Mouse (Mus musculus) CD4-positive helper T cell, adult 2 months (primary cell): ENCODE results near the gene Dgki.

ENCODE experiments used
- DNase-seq: peaks from one replicate; pipeline ENCODE4 v3.0.0-alpha.2; 2012; ENCODE audit warnings: low read depth, missing footprints, low spot score

Gene Dgki

DNA sequence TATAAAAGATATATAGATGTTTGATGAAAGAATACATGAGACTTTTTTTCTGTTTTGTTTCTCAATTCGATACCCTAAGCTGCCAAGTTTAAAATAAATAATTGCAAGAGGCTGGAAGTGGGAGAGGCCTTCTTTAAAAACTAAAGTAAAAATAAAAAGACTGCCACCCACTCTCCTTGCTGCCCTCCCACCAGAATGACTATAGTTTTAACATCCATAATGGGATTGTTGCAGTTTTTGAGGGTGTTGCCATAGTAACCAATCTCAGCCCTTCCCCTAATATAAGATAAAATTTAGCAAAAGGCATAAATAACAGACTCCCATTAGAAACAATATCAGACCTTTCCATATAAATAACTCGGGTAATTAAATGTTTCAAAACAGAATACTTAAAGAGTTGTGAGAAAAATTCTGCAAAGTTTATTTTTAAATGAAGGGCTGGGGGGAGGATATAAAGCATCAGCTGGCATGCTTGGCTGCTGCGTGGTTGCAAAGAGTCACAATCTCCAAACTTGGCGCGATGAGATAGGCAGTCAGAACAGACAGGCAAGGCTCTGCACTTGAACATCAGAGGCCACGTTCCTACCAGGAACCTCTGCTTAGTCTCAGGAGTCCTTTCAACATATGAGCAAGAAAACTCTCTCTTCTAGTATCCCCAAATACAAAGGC lies 57.8 kb downstream of the Dgki start:
- no peak for DNase-seq

DNA sequence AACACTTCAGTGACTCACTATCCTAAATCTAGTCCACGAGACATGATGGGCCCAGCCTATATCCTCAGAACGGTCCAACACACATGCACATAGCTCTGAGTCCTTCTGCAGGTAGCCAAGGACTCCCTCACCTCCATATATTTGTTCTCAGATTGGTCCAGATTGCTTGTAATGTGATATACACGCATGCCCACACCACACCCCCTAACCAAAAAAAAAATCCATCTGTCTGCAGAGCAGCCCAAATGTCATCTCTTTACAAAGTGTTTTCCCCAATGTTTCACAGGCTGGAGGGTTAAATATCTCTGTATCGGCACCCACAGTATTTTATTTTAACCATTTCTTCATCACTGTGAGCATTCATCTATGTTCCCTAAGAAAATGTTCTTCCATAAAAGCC lies 58.5 kb downstream of the Dgki start:
- DNase-seq, result no peak

DNA sequence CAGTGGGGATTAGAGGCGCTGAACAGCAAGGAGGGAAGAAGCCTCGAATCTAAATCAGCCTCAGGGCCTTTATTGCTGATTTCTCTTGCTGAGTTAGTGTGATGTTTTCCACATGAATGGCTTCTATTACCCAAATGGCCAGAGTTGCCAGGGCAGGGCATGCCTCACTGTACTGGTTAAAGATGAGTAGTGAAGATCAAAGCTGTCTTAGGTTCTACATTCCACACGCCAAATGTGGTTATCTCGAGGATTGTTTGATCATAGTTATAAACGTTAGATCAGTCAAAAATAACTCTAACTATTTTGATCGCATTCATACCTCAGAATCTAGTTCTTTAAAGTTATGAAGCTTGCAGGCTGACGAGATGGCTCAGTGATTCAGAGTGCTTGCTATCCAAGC lies 59.8 kb downstream of the Dgki start:
- no peak for DNase-seq

DNA sequence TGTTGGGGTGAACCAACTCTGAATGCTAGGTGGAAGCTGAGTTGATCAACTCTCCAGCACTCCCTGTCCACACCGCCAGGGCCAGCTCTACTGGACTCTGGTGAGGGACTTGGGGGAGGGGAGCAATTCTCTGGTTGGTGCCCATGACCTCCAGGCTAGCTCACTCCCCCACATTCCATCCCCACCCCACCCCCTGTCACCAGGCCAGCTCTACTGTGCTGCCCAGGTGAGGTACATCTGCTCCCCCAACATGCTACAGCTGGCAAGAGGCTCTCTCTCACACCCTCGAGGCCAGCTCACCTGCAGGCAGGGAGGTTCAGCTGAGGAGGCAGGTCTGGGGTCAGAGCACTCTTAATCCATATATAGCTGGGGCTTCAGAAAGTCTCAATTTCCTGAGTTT lies 63.1 kb downstream of the Dgki start:
- no peak for DNase-seq

DNA sequence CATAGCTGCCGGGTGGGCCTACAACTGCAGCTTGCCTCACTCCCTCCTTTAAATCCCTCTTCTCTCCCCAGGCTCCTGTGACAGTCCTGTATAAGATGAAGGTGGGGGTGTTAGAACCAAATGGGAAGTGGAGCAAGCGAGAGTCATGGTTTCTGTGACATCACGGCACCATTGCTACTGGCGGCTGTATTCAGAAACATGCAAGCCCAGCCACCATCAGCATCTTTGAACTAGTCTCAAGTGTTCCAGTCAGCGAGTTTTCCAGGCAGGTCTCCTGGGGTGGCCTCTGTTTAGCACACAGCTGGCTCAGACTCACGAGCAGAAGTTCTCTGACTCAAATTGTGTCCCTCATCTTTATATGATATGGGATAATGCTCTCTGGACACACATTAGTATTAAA lies 68.8 kb downstream of the Dgki start:
- no peak for DNase-seq

DNA sequence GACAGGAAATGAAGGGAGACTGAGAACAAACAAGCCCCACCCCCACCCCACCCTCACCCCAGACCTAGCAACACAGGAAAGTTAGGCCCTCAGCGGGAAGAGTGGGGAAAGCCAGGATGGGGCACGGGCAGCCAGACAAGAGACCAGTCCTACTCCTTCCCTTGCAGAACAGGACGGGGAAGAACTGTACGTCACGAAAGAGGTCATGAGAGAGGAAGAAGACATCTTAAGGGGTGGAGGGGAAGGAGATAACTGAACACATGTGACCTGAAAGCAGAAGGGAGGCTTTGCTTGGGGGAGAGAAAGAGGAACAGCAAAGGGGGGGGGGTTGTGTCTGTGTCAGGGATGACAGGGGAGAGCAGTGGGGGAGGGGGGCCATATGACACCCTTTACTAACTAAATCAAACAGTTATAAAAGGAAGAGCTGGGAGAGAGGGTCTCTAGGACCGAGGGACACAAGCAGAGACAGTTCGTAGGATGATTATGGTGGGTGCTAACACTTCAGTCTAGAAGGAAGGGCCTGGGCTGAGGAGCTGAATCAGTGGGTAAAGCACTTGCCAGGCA lies 77.0 kb downstream of the Dgki start:
- no peak for DNase-seq

DNA sequence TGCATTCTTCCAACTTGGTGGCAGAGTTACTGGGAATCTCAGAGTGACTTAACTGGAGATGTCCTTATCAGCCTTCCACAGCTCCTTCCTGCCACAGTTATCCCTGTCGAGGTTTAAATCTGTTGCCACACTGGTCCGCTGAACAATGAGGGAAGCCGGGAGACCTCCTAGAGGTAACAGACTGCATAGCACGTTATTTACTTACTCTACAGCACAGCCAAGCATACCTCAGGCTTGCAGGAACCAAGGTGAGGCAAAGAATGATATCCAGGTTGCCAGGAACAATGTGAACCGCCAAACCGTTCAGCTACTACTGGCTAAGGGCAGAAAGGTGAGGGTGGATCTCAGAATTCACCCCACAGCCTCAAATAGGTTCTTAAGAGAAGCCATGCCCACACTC lies 78.0 kb downstream of the Dgki start:
- DNase-seq, result no peak

DNA sequence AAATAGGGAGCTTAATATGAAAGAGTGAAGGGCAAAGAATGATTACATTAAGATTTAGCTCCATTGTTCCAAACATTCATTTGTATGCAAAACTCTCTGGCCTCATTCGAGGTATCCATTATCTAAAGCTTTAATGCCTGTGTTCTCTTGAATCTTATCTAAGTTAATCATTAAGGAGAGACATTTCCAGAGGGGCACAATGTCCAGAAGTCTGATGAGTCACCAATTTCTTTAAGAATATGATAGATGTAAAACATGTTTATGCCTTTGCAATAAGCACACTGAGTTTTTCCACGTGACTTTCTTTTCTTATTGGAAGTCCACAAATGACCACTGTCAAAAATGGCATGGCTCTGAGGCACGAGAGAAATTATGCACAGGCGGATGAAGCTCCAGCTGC lies 80.9 kb downstream of the Dgki start:
- no peak for DNase-seq

DNA sequence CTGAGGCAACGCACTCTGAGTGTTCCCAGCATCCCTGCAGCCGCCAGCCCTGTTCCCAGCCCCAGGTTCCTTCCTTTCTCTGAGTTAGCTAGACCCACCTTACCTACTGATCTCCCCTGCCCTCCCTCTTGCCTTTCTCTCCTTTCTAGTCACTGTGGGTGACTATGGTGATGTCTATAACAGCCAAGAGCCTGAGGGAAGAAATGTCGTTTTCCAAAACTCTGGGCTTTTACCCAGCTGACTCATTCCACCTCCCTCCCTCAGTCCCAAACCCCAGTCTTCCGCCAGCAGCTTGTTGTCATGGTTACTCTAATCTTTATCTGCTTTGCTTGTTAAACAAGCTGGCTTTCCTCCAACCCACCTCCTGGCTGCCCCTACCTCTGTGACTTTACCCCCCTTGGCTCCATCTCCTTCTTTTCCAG lies 83.6 kb downstream of the Dgki start:
- no peak for DNase-seq

DNA sequence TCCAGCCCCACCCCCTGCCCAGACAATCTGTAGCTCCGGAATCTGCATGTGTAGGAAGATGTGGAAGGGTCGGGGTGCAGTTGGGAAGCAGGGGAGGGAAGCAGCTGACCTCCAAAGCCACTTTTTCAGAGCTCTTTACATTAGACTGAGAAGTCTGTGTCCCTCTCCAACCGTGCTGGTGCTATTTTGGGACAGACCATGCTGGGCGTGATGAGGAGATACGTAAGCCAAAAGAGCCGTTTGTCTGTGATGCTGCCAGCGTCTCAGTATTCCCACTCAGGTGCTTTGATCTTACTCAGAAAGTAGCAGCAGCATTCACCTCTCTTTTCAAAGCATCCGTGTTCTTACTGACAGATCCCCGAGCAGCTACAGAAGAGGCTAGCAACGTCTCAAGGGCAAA lies 84.3 kb downstream of the Dgki start:
- DNase-seq, result no peak

DNA sequence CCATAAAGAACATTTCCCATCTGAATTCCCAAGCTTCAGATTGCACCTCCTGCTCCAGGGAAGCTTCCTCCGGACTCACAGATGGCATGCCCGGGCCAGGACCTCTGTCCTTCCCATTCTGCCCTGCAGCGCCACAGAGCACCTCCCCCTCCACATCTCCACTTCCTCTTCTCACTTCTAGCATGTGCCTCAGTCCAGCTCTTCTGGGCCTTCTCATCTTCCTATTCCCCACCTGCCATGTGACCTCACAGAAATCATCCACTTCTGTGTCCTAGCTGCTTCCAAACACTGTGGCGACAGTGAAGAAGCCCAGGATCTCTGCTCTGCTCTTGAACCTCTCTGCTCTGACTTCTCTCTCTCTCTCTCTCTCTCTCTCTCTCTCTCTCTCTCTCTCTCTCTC lies 87.1 kb downstream of the Dgki start:
- DNase-seq, result no peak

DNA sequence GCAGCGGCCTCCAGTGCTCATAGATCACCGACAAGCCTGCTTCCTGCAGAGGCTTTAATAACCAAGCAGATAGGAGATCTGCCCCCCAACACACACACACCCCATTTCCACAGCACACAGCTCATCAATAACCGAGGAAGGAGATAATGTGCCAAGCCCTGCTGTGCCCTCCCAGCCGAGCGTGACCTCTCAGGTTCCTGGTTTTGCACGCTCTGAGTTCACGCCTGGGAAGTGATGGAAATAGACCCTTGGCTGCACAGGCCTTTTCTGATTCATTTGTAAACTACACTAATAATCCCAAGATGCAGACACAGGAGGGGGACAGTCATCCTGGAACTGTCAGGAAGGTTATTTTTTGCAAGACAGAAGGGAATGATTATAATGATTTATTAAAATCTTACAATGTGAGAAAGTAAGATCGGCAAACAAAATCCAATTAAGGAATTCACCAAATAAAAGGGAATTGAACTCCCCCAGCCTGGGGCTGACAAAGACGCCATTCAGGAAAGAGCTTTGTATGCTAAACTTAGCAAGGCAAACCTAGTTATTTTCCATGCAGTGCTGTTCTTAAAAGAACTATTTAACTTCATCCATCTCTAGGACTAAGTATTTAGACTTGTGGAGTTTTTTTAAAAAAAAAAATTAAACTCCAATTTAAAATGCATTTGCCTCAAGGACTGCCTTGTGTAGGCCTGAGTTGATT lies 88.3 kb downstream of the Dgki start:
- no peak for DNase-seq

DNA sequence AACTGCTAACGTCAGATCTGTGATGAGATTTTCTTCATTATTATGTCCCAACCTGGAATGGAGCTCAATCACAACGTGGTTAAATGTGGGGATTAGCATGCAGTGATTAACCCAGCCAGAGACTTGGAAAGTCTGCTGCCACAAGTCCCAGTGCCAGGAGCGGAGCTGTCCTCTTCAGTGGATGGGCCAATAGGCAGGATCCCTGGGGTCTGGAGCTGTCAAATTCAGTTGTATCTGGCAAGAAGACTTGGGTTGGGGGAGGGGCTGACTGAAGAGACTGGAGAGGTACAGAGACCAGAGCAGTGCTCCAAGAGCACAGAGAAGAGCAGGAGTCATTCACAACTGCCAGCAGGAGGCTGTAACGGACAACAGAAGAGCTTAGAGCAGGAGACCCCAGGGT lies 97.1 kb downstream of the Dgki start:
- DNase-seq, result no peak

DNA sequence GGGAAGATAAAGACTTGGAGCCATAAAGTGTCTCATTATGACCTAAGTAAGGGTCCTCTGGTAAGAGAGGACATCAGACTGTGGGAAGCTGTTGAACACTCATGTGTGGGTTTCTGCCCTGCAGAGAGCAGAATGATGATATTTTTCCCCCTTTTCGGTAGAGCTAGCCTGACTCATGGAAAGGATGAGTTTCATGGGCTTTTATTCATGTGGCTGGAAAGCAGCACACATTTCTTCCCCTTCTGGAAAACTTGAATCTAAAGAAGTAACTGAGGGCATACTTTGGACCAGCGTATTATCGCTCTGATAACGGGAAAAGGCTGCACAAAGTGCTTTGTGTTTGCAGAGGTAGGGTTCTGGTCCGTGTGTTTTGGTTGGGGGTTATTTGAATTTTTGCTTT lies 99.1 kb downstream of the Dgki start:
- no peak for DNase-seq

DNA sequence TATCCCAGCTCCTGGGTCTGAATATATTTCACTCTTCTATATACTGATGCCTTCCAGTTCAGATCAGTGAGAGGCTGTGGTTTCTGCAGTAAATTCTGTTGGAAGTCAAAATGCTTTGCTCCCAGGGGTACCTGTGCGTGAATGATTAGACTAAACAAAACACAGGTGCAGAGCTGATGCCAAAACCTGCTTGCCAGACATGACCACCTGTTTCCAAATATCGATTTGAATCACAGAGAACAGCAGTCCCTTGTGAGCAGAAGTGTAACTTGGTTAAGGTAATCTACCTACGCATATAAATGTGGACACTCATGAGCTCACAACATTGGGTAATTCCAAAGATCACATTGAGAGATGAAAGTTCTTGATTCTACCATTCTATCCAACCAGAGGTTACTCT lies 100.5 kb downstream of the Dgki start:
- no peak for DNase-seq

DNA sequence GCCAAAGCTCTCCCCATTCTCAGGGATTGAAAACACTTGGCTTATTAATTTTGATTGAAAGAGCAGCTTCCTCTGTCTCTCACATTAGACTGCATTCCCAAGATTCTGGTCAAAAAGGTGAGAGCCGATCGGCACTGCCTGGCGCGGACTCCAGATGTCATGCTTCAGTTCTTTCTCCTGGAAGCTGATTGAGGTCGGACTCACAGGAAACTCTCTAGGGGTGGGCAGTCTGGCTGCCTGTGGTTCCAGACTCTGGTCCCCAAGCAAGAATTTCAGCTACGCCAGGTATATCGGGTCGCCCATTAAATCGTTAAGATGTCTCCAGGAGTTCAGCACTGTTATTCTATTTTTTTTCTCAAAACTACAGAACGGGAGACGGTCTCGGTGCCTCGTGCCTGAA lies 102.2 kb downstream of the Dgki start:
- no peak for DNase-seq

DNA sequence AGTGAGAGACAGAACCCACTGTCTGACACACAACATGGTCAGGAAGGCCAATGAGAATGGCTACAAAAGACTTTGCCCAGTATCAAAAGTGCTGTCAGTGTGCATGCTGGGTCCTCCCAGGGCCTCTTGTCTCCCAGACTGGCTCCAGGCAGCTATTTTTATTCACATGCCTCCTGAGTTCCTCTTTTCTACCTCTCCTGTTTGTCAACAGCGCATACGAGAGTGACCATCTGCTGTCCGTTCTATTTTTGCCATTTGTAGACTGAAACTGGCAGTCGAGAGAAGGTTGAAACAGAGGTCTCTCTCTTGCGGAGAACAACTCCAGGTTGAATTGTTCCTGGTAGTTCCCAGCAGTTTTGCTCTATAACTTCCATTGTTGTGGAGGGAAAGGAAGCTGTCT lies 103.1 kb downstream of the Dgki start:
- DNase-seq, result no peak

DNA sequence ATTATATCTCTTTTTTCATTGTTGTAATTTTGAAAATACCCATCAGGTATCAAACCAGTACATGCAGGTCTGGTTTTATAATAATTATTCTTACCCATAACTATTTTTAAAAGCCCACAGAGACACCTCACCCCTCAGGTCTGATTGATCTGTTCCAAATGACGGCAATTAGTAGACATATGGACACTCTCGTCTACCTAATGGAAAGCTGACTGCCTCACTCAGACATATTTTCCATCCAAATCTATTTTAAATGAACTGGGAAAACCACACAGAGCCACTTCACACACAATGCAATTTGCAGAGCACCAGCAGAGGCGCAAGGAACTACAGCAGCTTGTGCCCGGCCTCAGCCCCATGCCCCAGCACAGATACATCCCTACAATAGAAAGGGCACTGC lies 104.2 kb downstream of the Dgki start:
- no peak for DNase-seq

DNA sequence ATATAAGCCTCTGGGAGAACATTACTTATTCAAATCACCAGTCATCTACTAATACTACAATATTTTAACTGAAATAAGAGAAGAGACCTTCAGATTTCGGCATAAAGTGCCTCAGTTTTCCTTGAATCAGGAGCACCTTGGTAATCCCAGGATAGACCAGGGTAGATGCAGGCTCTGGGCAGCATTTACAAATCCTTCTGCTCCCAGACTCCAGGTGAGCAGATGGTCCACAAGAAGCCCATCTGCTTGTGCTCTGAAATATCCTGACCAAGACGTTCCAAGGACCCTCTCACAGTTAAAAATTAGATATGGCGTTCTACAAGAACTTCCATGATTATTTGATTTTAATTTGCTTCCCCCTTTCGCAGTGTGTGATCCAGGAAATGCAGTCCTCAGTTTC lies 118.0 kb downstream of the Dgki start:
- DNase-seq, result no peak

DNA sequence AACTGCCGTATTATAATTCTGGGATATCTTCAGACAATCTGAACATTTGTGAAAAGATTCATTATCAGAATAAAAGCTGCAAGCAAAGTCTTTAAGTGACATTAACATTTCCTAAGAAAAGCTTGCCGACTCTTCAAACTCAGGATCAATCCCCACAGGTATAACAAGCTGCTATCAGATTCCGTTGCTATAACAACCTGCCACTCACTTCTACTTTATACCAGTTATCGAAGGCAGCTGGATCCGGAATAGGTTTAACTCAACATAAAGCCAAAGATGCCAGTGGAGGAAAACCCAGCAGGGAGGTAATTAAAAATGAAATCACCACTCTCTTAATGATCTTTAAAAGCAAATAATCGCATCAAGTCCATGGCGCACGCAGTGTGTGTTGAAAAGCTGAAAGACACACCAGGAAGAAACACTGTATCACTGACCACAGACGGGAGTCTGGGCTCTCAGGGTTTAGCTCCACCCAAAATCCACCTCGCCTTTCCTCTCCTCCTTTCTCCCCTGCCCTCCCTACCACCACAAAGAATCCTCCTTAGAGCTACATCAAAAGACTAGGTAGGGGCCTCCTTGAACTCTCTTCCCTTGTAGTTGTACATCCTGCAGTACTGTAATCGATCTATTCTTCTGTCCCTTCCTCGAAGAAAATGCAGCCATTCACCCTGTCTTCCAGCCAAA lies 128.7 kb downstream of the Dgki start:
- no peak for DNase-seq

DNA sequence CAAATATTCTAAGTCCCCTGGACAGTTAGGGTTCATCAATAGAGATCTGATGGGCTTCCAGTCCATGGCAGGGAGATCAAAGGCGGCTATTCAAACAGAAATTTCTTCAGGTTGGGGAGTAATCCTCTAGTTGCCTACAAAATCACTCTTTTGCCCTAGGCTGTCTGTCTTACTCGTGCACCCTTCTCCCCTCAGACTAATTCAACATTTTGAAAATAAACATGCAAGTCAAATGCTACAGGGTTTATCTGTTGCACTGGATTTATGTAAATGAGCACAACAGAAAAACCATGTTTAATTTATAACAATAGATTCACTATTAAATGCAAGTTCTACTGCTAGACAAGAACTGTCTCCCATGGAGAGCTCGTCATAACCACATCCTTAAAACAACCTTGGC lies 141.1 kb downstream of the Dgki start:
- DNase-seq, result no peak

DNA sequence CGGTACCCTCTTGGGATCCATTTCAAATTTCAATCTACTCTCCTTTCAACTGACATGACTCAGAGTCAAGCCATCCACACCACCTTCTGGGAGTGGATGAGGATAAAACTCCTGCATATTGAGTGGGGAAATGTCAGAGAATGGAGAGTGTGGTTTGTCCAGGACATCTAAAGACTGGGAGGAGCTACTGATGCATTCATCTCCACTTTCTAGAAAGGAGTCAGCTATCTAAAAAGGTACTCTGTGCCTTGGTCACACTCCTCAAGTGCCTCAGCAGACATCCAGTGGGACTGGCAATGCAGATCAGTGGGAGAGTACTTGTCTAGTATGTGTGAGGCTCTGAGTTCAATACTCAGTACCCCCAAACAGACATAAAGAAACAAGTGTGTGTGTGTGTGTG lies 145.9 kb downstream of the Dgki start:
- DNase-seq, result no peak

DNA sequence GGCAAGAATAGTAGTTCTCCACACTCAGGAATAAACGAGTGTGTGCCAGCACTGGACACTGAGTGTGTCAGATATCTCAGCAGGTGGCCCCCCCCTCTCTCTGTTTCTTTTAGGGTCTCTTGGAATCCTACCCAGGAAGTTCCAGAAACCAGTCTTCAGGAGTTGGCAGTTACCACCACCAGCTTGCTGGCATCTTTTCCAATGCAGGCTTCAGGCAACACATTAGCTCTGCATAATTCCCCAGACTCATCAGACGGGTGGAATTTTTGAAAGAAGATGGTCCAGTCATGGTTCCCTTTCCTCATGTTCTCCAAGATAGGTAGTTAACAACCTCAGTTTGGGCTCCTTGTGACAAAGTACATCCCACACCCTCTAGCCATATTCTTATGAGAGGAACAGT lies 149.5 kb downstream of the Dgki start:
- no peak for DNase-seq
